8 mouse cellular contexts compared by ENCODE assay signal in the genomic region with DNA sequence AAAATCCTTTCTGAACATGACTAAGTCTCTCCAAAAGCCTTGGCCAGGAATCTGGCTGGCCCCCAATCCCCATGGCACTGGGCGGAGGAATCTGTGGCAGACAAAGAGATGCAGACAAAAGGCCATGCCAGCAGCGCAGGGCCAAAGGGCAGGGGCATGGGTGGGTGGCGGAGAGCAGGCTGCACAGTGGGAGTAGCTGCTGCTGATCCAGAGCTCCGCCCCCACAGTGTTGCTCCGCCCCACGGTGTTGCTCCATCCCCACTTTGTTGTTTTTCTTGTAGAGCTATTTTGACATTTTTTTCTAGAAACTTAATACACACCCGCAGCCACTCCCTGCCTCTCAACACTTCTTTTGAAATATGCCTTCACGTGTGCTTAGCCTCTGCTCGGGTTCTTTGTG. TPM values are rescaled to one million over a fixed set of nuclear protein-coding genes. Genes with fewer than 3 reads are reported as not detected.
DNase-seq lines count a peak whose midpoint lies in the region; ATAC-seq and TF ChIP-seq lines count a peak whose summit lies in the region.

No protein-coding gene starts in this region.

- 9% methylated on average over 9 of the region's 9 CpGs for WGBS in hindbrain, embryonic 10.5 days
- 5% methylated on average over 9 of the region's 9 CpGs for WGBS in hindbrain, embryonic 13.5 days
- 12% methylated on average over 9 of the region's 9 CpGs for WGBS in hindbrain, postnatal 0 days
- WGBS in stomach, embryonic 16.5 days = 19% methylated on average over 9 of the region's 9 CpGs

- H3K9ac ChIP-seq in hindbrain, embryonic 13.5 days = no peak overlapping the region
- no peak overlapping the region for H3K9ac ChIP-seq in hindbrain, postnatal 0 days (replicated peaks; ENCODE audit: low read length)
- no peak overlapping the region for H3K9ac ChIP-seq in stomach, embryonic 16.5 days (ENCODE audit: low read length)

- H3K27me3 ChIP-seq in hindbrain, embryonic 10.5 days (ENCODE audit: insufficient read depth, poor library complexity, severe bottlenecking) = no peaks in the 10 kb centered on the region
- H3K27me3 ChIP-seq in hindbrain, embryonic 13.5 days = no peaks in the 10 kb centered on the region
- no peaks in the 10 kb centered on the region for H3K27me3 ChIP-seq in hindbrain, postnatal 0 days (ENCODE audit: insufficient read depth, low read length)
- no peaks in the 10 kb centered on the region for H3K27me3 ChIP-seq in stomach, embryonic 16.5 days (ENCODE audit: control insufficient read depth, insufficient read depth, low read length)

- peak overlapping the region; percentile 81 for H3K27ac ChIP-seq in hindbrain, embryonic 10.5 days
- H3K27ac ChIP-seq in hindbrain, embryonic 13.5 days = no peak overlapping the region
- no peak overlapping the region for H3K27ac ChIP-seq in hindbrain, postnatal 0 days
- 0 out of 2 replicates have a peak overlapping the region, but pooled peaks have one; percentile 12 for H3K27ac ChIP-seq in stomach, embryonic 16.5 days (ENCODE audit: low read length)

- peak overlapping the region; percentile 20; the same call in 1 of the 2 replicates for H3K4me3 ChIP-seq in hindbrain, embryonic 10.5 days
- H3K4me3 ChIP-seq in hindbrain, embryonic 13.5 days = no peak overlapping the region
- H3K4me3 ChIP-seq in hindbrain, postnatal 0 days (ENCODE audit: low read length) = no peak overlapping the region
- H3K4me3 ChIP-seq in stomach, embryonic 16.5 days (replicated peaks; ENCODE audit: low read length) = no peak overlapping the region

- no peak for ATAC-seq in hindbrain, embryonic 13.5 days (ENCODE audit: low FRiP score)
- 0 out of 2 replicates have a peak, but pooled peaks have one; percentile 27 for ATAC-seq in hindbrain, postnatal 0 days
- ATAC-seq in stomach, embryonic 16.5 days (ENCODE audit: insufficient read depth, low FRiP score) = no peak

- H3K4me1 ChIP-seq in hindbrain, embryonic 10.5 days (replicated peaks) = peaks cover 33% of the 10 kb centered on the region
- H3K4me1 ChIP-seq in hindbrain, embryonic 13.5 days (replicated peaks) = peaks cover 12% of the 10 kb centered on the region
- no peaks in the 10 kb centered on the region; the same call in 1 of the 2 replicates for H3K4me1 ChIP-seq in hindbrain, postnatal 0 days (ENCODE audit: insufficient read depth, low read length)
- H3K4me1 ChIP-seq in stomach, embryonic 16.5 days (ENCODE audit: control insufficient read depth, insufficient read depth, low read length) = peaks cover 9% of the 10 kb centered on the region

- peak; percentile 83 for DNase-seq in hindbrain, embryonic 10.5 days (ENCODE audit: low spot score)
- peak; percentile 90 for DNase-seq in adrenal gland, adult 8-10 months
- peak; percentile 73 to 84 for DNase-seq in gastrocnemius, adult 8-10 months (ENCODE audit: low spot score in 2 of 2)
- peak; percentile 43 for DNase-seq in hindbrain, postnatal 0 days (ENCODE audit: low spot score)
- DNase-seq in lung, postnatal 10 days = peak; percentile 70
- no peak for DNase-seq in cerebellum, adult 8-10 months

- TF ChIP-seq CTCF in hindbrain, postnatal 0 days (IDR thresholded peaks at IDR 0.05; ENCODE audit: low read depth) = no peak

- H3K36me3 ChIP-seq in hindbrain, embryonic 10.5 days = no peaks in the 10 kb centered on the region
- H3K36me3 ChIP-seq in hindbrain, embryonic 13.5 days = no peaks in the 10 kb centered on the region
- no peaks in the 10 kb centered on the region for H3K36me3 ChIP-seq in hindbrain, postnatal 0 days (ENCODE audit: insufficient read depth, low read length)
- H3K36me3 ChIP-seq in stomach, embryonic 16.5 days (ENCODE audit: control insufficient read depth, insufficient read depth, low read length) = no peaks in the 10 kb centered on the region

- H3K9me3 ChIP-seq in hindbrain, embryonic 10.5 days = peaks cover 4% of the 10 kb centered on the region; the same call in 1 of the 2 replicates
- no peaks in the 10 kb centered on the region for H3K9me3 ChIP-seq in hindbrain, embryonic 13.5 days
- H3K9me3 ChIP-seq in hindbrain, postnatal 0 days (ENCODE audit: low read length) = no peaks in the 10 kb centered on the region
- H3K9me3 ChIP-seq in stomach, embryonic 16.5 days (replicated peaks; ENCODE audit: control insufficient read depth, low read length) = 0 out of 2 replicates have a peak, but pooled peaks cover 6% of the 10 kb centered on the region

- H3K4me2 ChIP-seq in hindbrain, embryonic 13.5 days = no peak overlapping the region
- peak overlapping the region; percentile 21; the same call in 1 of the 2 replicates for H3K4me2 ChIP-seq in hindbrain, postnatal 0 days (ENCODE audit: low read depth, low read length)
- peak overlapping the region; percentile 8 for H3K4me2 ChIP-seq in stomach, embryonic 16.5 days (ENCODE audit: low read depth, low read length)

RNA-seq across cellular contexts. Expression of a gene that starts 31.2 kb away (rescaled TPM):
- polyA plus RNA-seq in hindbrain, embryonic 10.5 days (2016; fragmentation: Nextera tagmentation; extraction: Ambion mirVana) = 0.09 and 0.15 TPM in 2 replicates
- 0.25 and 0.31 TPM in 2 replicates for polyA plus RNA-seq in hindbrain, embryonic 13.5 days (2015; fragmentation: Nextera tagmentation; extraction: Ambion mirVana)
- total RNA-seq in adrenal gland, adult 8-10 months (2022) = 10 to 100 TPM; 12.0 to 20.8 (median 16.8) TPM
- 1 to 10 TPM; 2.9 to 5.0 (median 3.6) TPM for total RNA-seq in gastrocnemius, adult 8-10 months (2022)
- 1.4 TPM in 2 replicates for total RNA-seq in hindbrain, postnatal 0 days (2014; rRNA removed)
- polyA plus RNA-seq in hindbrain, postnatal 0 days (2015; fragmentation: Nextera tagmentation; extraction: Ambion mirVana) = 0.66 and 0.98 TPM in 2 replicates
- 0.55 and 0.81 TPM in 2 replicates for polyA plus RNA-seq in stomach, embryonic 16.5 days (2015; fragmentation: Nextera tagmentation; extraction: Ambion mirVana)

RNA-seq across cellular contexts. Expression of a gene that starts 54.1 kb away (rescaled TPM):
- polyA plus RNA-seq in hindbrain, embryonic 10.5 days (2016; fragmentation: Nextera tagmentation; extraction: Ambion mirVana) = 230 and 235 TPM in 2 replicates
- polyA plus RNA-seq in hindbrain, embryonic 13.5 days (2015; fragmentation: Nextera tagmentation; extraction: Ambion mirVana) = 156 and 158 TPM in 2 replicates
- total RNA-seq in adrenal gland, adult 8-10 months (2022) = 100 to 1,000 TPM; 132 to 279 (median 202) TPM
- total RNA-seq in gastrocnemius, adult 8-10 months (2022) = 10 to 100 TPM; 57.5 to 66.9 (median 60.3) TPM
- 28.6 and 43.1 TPM in 2 replicates for total RNA-seq in hindbrain, postnatal 0 days (2014; rRNA removed)
- polyA plus RNA-seq in hindbrain, postnatal 0 days (2015; fragmentation: Nextera tagmentation; extraction: Ambion mirVana) = 195 and 199 TPM in 2 replicates
- polyA plus RNA-seq in stomach, embryonic 16.5 days (2015; fragmentation: Nextera tagmentation; extraction: Ambion mirVana) = 121 and 150 TPM in 2 replicates

Comparison
In these comparisons a context has a peak if more than half of its experiments do, and no peak if none do; other contexts are left out.
1. H3K27ac ChIP-seq: peak in hindbrain, embryonic 10.5 days (single experiment) and stomach, embryonic 16.5 days (single experiment); none in hindbrain, embryonic 13.5 days (single experiment) and hindbrain, postnatal 0 days (single experiment).